Mouse (Mus musculus): Measurements from ENCODE around the gene Spint5. TPM values are rescaled to one million over a fixed set of nuclear protein-coding genes. Genes with fewer than 3 reads are reported as not detected.

Gene Spint5
- total and polyA plus RNA-seq, 3 experiments = not detected

DNA sequence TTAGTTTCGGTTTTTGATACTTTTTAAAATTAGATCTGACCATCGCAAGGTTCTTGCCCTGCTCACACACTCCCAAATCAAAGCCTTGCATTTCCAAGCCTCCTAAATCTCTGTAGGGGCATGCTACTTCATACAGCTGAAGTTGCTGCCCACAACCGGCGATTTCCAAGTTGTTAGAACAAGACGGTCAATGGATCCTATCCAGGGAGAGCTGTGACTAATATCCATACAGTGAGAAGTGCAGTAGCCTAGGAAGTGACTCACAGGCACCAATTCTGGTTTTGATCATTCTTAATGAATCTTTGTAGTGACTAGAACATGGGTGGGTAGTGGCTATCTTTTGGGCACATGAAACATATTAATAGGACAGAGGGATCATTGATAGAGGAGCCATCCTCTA is 13.3 kb upstream of the Spint5 start:
- no peak for DNase-seq (ENCODE audit: low read depth, low spot score)
- H3K4me3 ChIP-seq (ENCODE audit: control insufficient read depth in 1 of 2, insufficient read depth in 1 of 2, low read depth in 2 of 2, low read length in 2 of 2) = no peak overlapping the region
- TF ChIP-seq ZNF384 (IDR thresholded peaks at IDR 0.05; ENCODE audit: low read depth, low read length) (no peak), USF1 (IDR thresholded peaks at IDR 0.05; ENCODE audit: low read depth, low read length) (no peak), KAT2A (conservative IDR thresholded peaks at IDR 0.05; ENCODE audit: low read depth, low read length) (no peak), GATA1 (IDR thresholded peaks at IDR 0.05; ENCODE audit: low read depth, low read length) (no peak), CTCF (IDR thresholded peaks at IDR 0.05 in 2 of 3, conservative IDR thresholded peaks at IDR 0.05 in 1 of 3; ENCODE audit: control insufficient read depth in 1 of 3, insufficient read depth in 1 of 3, low read depth in 2 of 3, low read length in 3 of 3, poor library complexity in 1 of 3, severe bottlenecking in 1 of 3) (no peak), SIN3A (IDR thresholded peaks at IDR 0.05; ENCODE audit: low read length) (no peak), JUND (IDR thresholded peaks at IDR 0.05; ENCODE audit: low read depth, low read length) (no peak)
- H3K27ac ChIP-seq (ENCODE audit: control insufficient read depth, low read depth, low read length) = no peak overlapping the region
- peaks cover 17 to 18% of the 10 kb centered on the region in 2 experiments for H3K27me3 ChIP-seq (ENCODE audit: control insufficient read depth in 1 of 2, insufficient read depth in 2 of 2, low read length in 2 of 2)
- no peaks in the 10 kb centered on the region for H3K4me1 ChIP-seq (ENCODE audit: control insufficient read depth in 1 of 2, insufficient read depth in 2 of 2, low read length in 2 of 2)
- H3K9me3 ChIP-seq (replicated peaks; ENCODE audit: insufficient read depth, low read length) = no peaks in the 10 kb centered on the region
- no peak overlapping the region for H3K9ac ChIP-seq (ENCODE audit: control insufficient read depth, low read depth, low read length, poor library complexity, severe bottlenecking)
- H3K79me2 ChIP-seq (ENCODE audit: control insufficient read depth, insufficient read depth, low read length, poor library complexity) = no peaks in the 10 kb centered on the region
- no peaks in the 10 kb centered on the region for H3K36me3 ChIP-seq (ENCODE audit: control insufficient read depth in 1 of 2, insufficient read depth in 2 of 2, low read length in 2 of 2)

GRCm38 (mm10) chr2:164704235-164704634 is 10.9 kb upstream of the Spint5 start:
- H3K9ac ChIP-seq (ENCODE audit: control insufficient read depth, low read depth, low read length, poor library complexity, severe bottlenecking) = no peak overlapping the region
- no peaks in the 10 kb centered on the region for H3K4me1 ChIP-seq (ENCODE audit: control insufficient read depth in 1 of 2, insufficient read depth in 2 of 2, low read length in 2 of 2)
- no peaks in the 10 kb centered on the region for H3K79me2 ChIP-seq (ENCODE audit: control insufficient read depth, insufficient read depth, low read length, poor library complexity)
- TF ChIP-seq RAD21 (IDR thresholded peaks at IDR 0.05; ENCODE audit: low read depth, low read length) (peak; percentile 7; the same call in 1 of the 2 replicates), CTCF (IDR thresholded peaks at IDR 0.05 in 2 of 3, conservative IDR thresholded peaks at IDR 0.05 in 1 of 3; ENCODE audit: control insufficient read depth in 1 of 3, insufficient read depth in 1 of 3, low read depth in 2 of 3, low read length in 3 of 3, poor library complexity in 1 of 3, severe bottlenecking in 1 of 3) (peak in 2 of 3 experiments; percentile 30 to 32; a peak in 4 of 6 replicates), ZC3H11A (IDR thresholded peaks at IDR 0.05; ENCODE audit: low read depth, low read length) (no peak)
- H3K36me3 ChIP-seq (ENCODE audit: control insufficient read depth in 1 of 2, insufficient read depth in 2 of 2, low read length in 2 of 2) = no peaks in the 10 kb centered on the region
- no peaks in the 10 kb centered on the region for H3K9me3 ChIP-seq (replicated peaks; ENCODE audit: insufficient read depth, low read length)
- peaks cover 5 to 10% of the 10 kb centered on the region in 2 experiments for H3K27me3 ChIP-seq (ENCODE audit: control insufficient read depth in 1 of 2, insufficient read depth in 2 of 2, low read length in 2 of 2)
- peak; percentile 14 for DNase-seq (ENCODE audit: low read depth, low spot score)
- no peak overlapping the region for H3K27ac ChIP-seq (ENCODE audit: control insufficient read depth, low read depth, low read length)
- H3K4me3 ChIP-seq (ENCODE audit: control insufficient read depth in 1 of 2, insufficient read depth in 1 of 2, low read depth in 2 of 2, low read length in 2 of 2) = no peak overlapping the region

DNA sequence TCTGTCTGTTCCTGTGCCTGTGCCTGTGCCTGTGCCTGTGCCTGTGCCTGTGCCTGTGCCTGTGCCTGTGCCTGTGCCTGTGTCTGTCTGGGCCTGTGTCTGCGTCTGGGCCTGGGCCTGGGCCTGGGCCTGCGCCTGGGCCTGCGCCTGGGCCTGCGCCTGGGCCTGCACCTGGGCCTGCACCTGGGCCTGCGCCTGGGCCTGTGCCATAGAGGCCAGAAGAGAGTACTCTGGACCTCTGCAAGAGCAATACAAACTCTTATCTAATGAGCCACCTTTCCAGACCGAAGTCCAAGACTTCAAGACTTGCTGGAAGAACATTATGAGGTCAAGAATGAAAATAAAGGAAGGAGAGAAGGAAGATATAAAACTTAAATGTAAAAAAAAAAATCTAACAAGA is 9.8 kb upstream of the Spint5 start:
- Histone ChIP-seq H3K27me3 (ENCODE audit: control insufficient read depth in 1 of 2, insufficient read depth in 2 of 2, low read length in 2 of 2) (peaks cover 3 to 9% of the 10 kb centered on the region in 2 experiments), H3K27ac (ENCODE audit: control insufficient read depth, low read depth, low read length) (no peak overlapping the region), H3K9ac (ENCODE audit: control insufficient read depth, low read depth, low read length, poor library complexity, severe bottlenecking) (no peak overlapping the region), H3K4me3 (ENCODE audit: control insufficient read depth in 1 of 2, insufficient read depth in 1 of 2, low read depth in 2 of 2, low read length in 2 of 2) (no peak overlapping the region), H3K9me3 (replicated peaks; ENCODE audit: insufficient read depth, low read length) (no peaks in the 10 kb centered on the region), H3K79me2 (ENCODE audit: control insufficient read depth, insufficient read depth, low read length, poor library complexity) (no peaks in the 10 kb centered on the region), H3K36me3 (ENCODE audit: control insufficient read depth in 1 of 2, insufficient read depth in 2 of 2, low read length in 2 of 2) (no peaks in the 10 kb centered on the region), H3K4me1 (ENCODE audit: control insufficient read depth in 1 of 2, insufficient read depth in 2 of 2, low read length in 2 of 2) (no peaks in the 10 kb centered on the region)
- TF ChIP-seq POLR2AphosphoS2 (IDR thresholded peaks at IDR 0.05; ENCODE audit: low read length) = no peak
- no peak for TF ChIP-seq ZKSCAN1 (IDR thresholded peaks at IDR 0.05; ENCODE audit: low read depth, low read length)
- TF ChIP-seq USF1 (IDR thresholded peaks at IDR 0.05; ENCODE audit: low read depth, low read length) = no peak
- no peak for TF ChIP-seq ZMIZ1 (IDR thresholded peaks at IDR 0.05; ENCODE audit: low read depth, low read length)
- no peak for TF ChIP-seq SMC3 (IDR thresholded peaks at IDR 0.05; ENCODE audit: low read depth, low read length)
- no peak for TF ChIP-seq TCF12 (IDR thresholded peaks at IDR 0.05; ENCODE audit: low read depth, low read length)
- no peak for TF ChIP-seq ZNF384 (IDR thresholded peaks at IDR 0.05; ENCODE audit: low read depth, low read length)
- no peak for TF ChIP-seq GABPA (IDR thresholded peaks at IDR 0.05; ENCODE audit: low read depth, low read length)
- TF ChIP-seq JUND (IDR thresholded peaks at IDR 0.05; ENCODE audit: low read depth, low read length) = no peak
- no peak for TF ChIP-seq BHLHE40 (IDR thresholded peaks at IDR 0.05; ENCODE audit: borderline replicate concordance, low read depth, low read length)
- TF ChIP-seq MAZ (IDR thresholded peaks at IDR 0.05; ENCODE audit: low read depth, low read length) = no peak
- TF ChIP-seq EP300 (IDR thresholded peaks at IDR 0.05; ENCODE audit: low read depth in 1 of 2, low read length in 2 of 2) = no peak
- DNase-seq (ENCODE audit: low read depth, low spot score) = no peak

All from MEL (cell line).